Mouse (Mus musculus) adrenal gland (tissue): ENCODE measurements around the gene Fbxo45.
"Not testable (repeated sequence)": the region's sequence is repeated elsewhere in the genome, so short reads cannot be mapped to it uniquely, and the experiment has no call there.

ENCODE experiments used
- intact Hi-C: fragments of 180-260 bp; cut with DNase I; formaldehyde crosslinking; loops from one replicate; pipeline ENCODE4 v1.15.1; 2025
- long read RNA-seq, 2 experiments: library from polyadenylated mRNA; unstranded; transcript quantifications; one replicate each; pipeline ENCODE4 v2.0.0; 2020; ENCODE audit warnings: borderline replicate concordance in 1 of 2; ENCODE audit not compliant: insufficient replicate concordance in 1 of 2

Gene Fbxo45
- long read RNA-seq, experiment 1, partial matches to known transcripts: 2 of 5 reads
- long read RNA-seq, experiment 1, other reads (novel, unspliced or antisense): 3 of 5 reads
- long read RNA-seq, experiment 2, partial matches to known transcripts: 1 of 1 reads
- long read RNA-seq, experiment 2, other reads (novel, unspliced or antisense): 0 of 1 reads

DNA sequence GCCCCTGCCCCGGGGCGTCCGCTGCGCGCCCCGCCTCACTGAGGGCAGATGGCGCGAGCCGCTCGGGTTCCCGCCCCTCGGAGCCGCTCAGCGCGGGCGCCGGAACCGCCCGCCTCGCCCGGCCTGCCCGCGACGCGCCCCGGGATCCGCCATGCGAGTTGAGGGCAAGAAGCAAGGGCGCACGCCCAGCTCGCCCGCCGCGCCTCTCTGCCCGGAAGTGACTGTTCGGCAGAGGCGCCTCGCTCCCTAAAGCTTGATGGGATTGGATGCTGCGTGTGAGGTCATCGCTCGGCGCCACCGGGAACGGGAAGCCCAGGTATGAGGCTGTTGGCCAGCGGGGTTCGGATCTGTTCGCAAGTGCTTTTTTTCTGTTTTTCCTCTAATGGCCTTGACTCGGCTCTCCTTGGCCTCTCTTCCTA, at the start of gene Fbxo45, which contains the start of gene Wdr53:
Fbxo45 (minus strand) TSS at position 207 of the 419 bp plus-strand sequence.
Wdr53 (plus strand) TSS at position 276 of the 419 bp plus-strand sequence.
- intact Hi-C loops: no loop called here

DNA sequence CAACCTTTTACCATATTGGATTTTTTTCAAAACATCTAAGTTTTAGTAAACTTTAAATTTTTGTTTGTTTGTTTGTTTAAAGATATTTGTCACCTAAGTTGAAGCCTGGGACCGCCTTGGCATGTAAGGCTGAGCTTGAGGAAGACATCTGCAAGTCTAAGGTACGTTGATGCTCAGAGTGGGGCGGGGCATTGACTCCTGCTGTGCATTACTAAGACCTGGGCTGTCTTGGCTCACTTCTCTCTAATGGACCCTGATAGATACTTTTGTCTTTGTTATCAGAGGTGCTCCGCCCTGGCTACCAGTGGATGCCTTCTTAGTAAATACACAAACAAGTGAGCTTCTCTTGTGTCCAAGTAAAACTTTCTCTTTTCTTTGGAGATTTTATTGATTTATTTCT, 44.9 kb upstream of the Fbxo45 start:
- intact Hi-C loops: no loop called here

DNA sequence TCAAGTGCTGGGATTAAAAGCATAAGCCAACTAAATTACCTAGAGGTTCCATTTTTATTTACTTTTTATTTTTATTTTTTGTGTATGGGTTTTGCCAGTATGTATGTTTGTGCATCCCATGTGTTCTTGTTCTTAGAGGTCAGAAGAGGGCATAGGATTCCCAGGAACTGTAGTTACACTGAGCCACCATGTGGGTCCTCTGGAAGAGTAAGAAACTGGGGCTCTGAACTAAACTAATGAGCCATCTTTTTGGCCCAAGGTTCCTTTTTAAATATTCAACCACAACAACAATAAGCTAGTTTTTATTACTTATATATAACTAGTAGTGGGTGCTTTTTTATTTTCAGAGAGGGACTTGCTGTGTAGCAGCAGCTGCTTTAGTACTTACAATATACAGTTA, 35.6 kb upstream of the Fbxo45 start:
- intact Hi-C loops: no loop called here

DNA sequence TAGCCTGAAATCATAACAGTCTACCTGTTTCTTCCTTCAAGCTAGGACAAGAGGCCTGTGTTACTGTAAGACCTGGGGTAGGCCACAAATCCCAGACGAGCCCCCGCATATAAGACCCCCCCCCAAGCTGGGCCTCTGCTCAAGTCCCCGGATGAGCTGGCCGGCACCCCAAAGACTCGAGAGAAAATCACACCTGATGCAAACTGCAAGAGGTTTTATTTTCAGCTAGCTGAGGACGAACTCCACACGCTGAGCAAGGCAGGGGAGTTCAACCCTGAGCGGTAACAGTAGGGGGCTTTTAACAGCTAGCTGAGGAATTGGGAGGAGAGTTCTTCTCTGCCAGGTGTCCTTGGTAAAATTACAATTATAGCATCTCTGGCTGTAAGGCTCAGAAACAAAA, 33.3 kb upstream of the Fbxo45 start:
- intact Hi-C loops: no loop called here

DNA sequence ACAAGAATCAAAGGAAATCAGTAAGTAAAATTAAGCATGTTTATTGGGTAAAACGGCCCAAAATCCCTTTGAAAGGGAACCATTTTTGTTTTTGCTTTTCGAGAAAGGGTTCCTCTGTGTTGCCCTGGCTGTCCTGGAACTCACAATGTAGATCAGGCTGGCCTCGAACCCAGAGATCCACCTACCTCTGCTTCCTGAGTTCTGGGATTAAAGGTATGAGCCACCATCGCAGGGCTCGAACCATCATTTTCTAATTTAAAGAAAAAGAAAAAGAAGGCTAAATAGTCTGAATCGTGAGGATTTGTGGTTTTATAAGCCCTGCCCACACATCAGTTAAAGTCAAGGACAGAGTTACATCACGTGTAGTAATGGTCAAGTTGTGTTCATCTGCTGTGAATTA, 31.4 kb upstream of the Fbxo45 start:
- intact Hi-C loops: no loop called here

DNA sequence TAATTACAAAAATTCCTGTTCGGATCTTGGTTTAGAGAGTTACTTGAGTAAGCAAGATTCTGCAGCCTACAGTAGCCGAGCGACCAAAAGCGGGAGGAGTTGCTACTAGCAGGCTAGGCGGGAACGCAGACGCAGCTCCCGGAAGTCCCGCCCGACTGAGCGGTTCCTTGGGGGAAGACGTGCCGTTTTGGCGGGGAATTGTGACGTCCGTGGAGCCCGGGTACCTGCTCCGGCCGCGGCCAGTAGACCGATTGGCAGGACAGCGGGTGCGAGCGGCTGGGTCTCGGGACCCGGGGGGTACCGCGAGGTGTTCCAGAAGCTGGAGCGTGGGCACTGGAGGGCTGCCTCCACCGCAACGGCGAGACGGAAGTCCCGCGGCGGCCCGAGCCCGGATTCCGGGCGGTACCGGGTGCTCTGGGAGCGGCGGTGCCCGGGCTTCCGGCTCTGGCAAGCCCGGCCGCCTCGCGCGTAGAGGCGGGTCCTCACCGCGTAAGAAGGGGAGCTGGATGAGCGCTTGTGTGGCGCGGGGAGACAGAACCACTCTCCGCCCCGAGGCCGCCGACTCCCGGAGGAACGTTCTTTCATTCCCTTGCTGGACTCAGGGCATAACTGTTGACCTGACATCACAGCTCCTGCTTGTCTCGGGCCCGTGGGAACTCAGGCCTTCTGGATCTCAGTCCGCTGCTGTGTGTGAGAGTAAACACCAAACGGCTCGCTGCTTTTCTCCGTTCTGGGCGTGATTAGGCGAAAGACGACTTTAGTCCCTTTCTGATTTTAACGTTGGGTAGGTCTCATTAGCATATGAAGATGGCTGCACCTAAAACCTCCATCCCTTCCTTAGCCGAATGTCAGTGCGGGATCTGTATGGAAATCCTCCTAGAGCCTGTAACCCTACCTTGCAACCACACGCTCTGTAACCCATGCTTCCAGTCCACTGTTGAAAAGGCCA, 30.6 kb upstream of the Fbxo45 start, which contains the start of gene Rnf168:
Rnf168 (plus strand) TSS at position 152 of the 949 bp plus-strand sequence.
- intact Hi-C loops: no loop called here

- intact Hi-C loops: no loop called here
Observed at GRCm38 (mm10) chr16:32275830-32276229, 28.9 kb upstream of the Fbxo45 start.

- intact Hi-C loops: no loop called here
Observed at GRCm38 (mm10) chr16:32275041-32275440, 28.1 kb upstream of the Fbxo45 start.

- intact Hi-C loops: no loop called here
Observed at GRCm38 (mm10) chr16:32273338-32273737, 26.4 kb upstream of the Fbxo45 start.

GRCm38 (mm10) chr16:32271291-32271690, 24.3 kb upstream of the Fbxo45 start, which contains the start of gene Smco1:
Smco1 (plus strand) TSS chr16:32271468.
- intact Hi-C loops: no loop called here

- intact Hi-C loops: loop anchor here (2.0 kb wide), 1 partner anchor 235 kb away; no protein-coding TSS in a partner anchor
Observed at GRCm38 (mm10) chr16:32264225-32264624, 17.3 kb upstream of the Fbxo45 start.

DNA sequence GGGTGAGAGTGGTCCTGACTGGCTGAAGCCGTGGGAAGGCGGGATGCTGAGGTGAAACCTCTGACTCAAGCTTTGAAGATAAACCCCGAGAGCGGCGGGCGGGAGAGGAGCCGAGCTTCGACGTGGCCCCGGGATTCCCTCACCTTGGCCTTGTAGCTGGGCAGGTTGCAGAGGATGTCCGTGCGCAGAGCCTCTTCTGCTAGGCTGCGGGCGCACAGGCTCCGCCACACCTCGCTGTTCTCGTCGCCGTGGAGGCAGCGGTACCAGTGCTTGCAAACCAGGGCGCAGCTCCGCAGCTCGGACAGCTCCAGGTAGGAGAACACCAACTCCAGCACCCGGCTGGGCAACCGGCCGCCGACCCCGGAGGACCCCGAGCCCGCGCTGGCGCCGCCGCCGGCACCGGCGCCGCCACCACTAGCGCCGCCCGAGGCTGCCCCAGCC, 587 bp downstream of the Fbxo45 start:
- intact Hi-C loops: no loop called here

GRCm38 (mm10) chr16:32243901-32244300, 3.1 kb downstream of the Fbxo45 start:
- intact Hi-C loops: no loop called here

DNA sequence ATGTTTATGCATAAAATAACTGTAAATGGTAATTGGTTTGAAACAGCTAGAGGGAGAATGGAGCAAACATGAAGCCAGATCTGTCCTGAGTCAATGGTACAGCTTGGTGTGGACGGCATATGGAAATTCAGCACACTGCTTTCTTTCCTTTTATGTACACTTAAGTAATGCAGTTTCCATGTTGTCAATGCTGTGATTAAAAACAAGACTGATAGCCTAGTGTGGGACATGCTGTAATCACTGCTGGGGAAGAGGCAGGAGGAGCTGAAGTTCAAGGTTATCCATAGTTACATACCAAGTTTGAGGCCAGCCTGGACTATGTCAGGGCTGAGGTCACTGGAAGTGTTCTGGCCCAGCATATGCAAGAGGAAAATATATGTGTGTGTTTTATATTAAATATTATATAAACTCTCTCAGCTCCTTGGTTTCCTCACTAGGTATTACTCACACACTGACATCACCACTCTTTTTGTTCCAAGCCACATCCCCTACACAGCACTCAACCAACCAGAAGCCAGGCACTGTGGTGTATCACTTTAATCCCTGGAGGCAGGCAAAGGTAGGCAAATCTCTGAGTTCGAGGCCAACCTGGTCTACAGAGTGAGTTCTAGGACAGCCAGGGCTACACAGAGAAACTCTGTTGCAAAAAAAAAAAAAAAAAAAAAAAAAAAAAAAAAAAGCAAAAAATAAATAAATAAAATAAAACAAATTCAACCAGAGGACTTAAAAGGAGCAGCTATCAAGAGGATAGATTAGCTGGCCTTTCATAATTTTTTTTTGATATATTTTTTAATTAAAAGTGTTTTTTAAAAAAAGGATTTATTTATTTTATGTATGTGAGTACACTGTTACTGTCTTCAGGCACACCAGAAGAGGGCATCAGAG, 7.3 kb downstream of the Fbxo45 start:
- intact Hi-C loops: no loop called here

GRCm38 (mm10) chr16:32237930-32238680, 8.9 kb downstream of the Fbxo45 start:
- intact Hi-C loops: no loop called here

- intact Hi-C loops: not testable (repeated sequence)
Observed at GRCm38 (mm10) chr16:32232050-32232449, 14.9 kb downstream of the Fbxo45 start.

GRCm38 (mm10) chr16:32222399-32222798, 24.6 kb downstream of the Fbxo45 start:
- intact Hi-C loops: no loop called here

GRCm38 (mm10) chr16:32221803-32222202, 25.2 kb downstream of the Fbxo45 start:
- intact Hi-C loops: no loop called here

DNA sequence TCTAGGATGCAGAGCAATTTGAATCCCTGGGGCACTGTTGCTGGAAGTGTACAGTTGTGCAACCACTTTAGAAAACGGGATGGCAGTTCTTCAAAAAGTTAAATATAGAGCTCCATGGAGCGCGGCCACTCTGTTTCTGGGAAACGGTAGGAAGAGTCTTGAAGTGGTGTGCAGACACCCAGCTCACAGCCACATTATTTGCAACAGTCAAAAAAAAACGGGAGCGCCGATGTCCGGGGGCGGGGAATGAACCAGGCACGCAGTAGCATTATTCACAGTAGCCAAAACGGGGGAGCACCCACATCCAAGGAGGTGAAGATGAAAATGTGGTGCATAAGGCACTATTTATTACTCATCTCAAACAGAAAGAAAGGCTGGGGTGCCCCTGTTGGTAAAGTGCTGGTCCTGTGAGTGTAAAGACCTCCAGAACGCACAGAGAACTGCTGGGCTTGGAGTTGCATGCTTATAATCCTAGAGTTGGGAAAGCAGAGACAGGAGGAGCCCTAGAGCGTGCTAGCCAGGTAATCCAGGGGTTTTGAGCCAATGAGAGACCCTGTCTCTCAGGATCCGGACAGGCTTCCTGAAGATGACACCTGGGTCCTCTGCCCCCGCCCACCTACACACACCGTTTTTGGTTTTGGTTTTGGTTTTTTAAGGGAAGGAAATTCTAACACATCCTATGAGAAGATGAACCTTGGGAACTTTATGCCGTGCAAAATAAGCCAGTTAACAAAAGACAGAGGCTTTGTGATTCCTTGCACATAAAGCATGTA, 32.0 kb downstream of the Fbxo45 start:
- intact Hi-C loops: no loop called here

DNA sequence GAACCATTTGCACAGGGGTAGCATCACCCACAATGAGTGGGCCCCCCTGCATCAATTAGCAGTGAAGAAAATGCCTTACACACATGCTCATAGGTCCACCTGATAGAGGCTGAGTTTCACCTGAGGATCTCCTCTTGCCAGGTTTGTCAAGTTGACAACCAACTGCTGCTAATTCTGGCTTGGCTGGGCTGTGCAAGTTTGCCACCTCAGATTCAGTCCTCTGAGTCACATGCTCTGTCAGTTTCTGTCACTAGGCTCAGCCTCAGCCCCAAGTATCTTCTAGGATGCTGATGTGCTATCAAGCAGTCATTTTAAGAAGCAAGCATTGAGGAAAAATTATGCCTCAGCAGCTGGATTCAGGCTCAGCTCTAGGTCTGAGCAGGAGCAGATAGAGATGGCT, 32.8 kb downstream of the Fbxo45 start:
- intact Hi-C loops: no loop called here
